Mouse (Mus musculus): ENCODE measurements around the gene Mypop.

The Mypop gene

GRCm38 (mm10) chr7:18990601-18991295 is at the start of gene Mypop:
Gene Mypop (plus strand): TSS chr7:18991245.
- DNase-seq (ENCODE audit: low read depth) = peak; percentile 100

DNA sequence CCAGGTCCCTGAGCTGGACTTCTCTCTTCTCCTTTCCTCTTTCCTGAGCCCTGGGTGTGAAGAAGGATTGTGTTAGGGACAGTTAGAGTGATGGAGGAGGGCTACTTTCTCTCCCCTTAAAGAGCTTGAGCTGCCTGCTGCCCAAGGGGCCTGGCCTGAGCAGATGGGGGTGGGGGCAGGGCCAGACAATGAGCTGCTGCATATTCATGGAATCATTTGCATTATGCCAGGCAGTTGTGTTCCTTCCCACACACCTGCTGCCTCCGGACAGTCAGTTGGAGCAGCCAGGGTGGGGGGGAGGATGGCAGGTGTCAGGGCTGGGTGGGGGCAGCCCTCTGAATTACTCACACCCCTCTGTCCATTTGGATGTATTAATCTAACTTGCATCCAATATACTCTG is 48.7 kb upstream of the Mypop start:
- no peak for DNase-seq (ENCODE audit: low read depth)

DNA sequence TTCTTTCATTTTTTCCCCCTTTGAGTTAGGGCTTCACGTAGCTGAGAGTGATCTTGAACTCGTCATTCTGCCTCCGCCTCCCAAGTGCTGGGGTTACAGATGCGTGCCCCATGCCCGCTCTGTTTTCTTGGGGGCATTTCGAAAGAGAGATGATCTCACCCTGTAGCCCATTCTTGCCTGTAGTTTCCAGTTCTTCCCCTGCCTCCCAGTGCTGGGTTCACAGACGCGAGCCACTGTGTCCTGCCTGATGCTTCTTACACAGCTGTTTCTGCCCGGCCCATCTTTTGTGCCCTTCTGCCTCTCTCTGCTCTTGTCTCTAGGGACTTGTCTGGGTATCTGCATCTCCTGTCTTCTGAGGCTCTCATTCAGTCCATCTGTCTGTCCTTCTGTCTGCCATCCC is 48.2 kb upstream of the Mypop start:
- no peak for DNase-seq (ENCODE audit: low read depth)

- no peak for DNase-seq (ENCODE audit: low read depth)
Measured at GRCm38 (mm10) chr7:18948151-18948550, 42.9 kb upstream of the Mypop start.

GRCm38 (mm10) chr7:18949781-18950522 is 41.1 kb upstream of the Mypop start:
- DNase-seq (ENCODE audit: low read depth) = no peak

DNA sequence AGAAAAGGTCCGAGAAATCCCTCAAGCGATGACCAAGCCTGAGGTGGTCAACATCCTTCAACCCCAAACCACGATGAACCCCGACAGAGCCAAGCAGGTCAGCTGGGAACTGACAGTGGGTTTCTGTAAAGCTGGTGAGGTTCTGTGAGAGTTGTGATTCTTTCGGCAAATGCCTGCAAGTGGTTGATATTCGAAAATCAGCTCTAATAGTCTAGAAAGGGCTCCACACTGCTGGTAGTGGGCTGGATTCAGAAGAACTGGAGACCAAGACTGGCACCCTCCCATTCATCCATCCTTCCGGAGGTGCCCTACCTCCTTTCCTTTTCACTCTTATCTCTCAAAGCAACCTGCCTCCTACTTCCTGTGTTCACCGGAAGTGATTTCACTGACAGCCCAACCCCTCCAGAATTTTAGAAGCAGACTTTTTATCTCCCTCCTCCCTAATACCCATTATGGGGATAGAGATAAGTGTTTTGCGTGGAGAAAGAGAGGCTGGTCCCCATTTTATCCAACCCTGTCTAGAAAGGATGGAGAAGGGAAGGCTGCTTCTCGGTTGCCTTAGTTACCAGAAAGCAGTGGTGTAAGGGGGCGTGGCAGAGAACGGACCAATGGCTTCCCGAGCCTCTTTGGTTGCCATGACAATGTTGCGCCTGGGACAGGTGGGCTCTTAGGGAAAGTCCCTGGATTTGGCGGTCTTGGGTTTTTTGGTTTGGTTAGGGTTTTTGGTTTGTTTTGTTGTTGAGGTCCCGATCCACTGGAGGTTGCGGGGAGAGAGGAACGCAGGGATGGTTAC is 40.3 kb upstream of the Mypop start:
- DNase-seq (ENCODE audit: low read depth) = no peak

DNA sequence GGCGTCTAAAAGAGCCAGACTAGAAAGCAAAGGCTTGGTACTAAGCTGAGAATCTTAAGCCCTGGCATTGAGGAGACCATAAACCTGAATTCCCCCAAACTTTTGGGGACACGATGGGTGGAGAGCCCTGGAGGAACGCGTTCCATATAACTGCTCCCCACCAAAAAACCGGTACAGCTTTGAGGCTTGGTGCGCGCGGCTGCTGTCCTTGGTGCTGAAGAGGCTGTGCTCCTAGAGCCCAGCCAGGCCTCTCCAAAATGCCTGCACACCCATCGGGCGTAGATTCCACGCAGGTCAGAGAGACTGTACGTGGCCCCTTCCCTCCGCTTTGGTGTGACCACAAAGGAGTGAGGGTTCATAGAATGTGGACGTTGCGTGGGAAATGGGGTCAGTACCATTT is 39.6 kb upstream of the Mypop start:
- peak; percentile 33 for DNase-seq (ENCODE audit: low read depth)

DNA sequence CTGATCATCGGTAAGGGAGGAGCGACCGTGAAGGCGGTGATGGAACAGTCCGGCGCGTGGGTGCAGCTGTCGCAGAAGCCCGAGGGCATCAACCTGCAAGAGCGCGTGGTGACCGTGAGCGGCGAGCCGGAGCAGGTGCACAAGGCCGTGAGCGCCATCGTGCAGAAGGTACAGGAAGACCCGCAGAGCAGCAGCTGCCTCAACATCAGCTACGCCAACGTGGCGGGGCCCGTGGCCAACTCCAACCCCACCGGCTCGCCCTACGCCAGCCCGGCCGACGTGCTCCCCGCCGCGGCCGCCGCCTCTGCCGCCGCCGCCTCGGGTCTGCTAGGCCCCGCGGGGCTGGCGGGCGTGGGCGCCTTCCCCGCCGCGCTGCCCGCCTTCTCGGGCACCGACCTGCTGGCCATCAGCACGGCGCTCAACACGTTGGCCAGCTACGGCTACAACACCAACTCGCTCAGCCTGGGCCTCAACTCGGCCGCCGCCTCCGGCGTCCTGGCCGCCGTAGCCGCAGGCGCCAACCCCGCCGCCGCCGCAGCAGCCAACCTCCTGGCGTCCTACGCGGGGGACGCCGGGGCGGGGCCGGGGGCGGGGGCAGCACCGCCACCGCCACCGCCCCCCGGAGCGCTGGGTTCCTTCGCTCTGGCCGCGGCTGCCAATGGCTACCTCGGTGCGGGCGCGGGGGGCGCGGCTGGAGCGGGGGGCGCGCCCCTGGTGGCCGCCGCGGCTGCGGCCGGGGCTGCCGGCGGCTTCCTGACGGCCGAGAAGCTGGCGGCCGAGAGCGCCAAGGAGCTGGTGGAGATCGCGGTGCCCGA is 33.3 kb upstream of the Mypop start:
- peak; percentile 36 for DNase-seq (ENCODE audit: low read depth)

DNA sequence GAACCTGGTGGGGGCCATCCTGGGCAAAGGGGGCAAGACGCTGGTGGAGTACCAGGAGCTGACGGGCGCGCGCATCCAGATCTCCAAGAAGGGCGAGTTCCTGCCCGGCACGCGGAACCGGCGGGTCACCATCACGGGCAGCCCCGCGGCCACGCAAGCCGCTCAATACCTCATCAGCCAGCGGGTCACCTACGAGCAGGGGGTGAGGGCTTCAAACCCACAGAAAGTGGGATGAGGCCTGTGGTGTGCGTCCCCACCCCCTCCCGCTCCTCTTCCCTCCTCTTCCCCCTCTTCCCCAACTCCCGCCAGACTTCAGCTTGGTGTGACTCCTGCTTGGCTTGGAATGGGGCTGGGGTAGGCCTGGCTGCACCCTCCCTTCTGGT is 32.7 kb upstream of the Mypop start:
- no peak for DNase-seq (ENCODE audit: low read depth)

DNA sequence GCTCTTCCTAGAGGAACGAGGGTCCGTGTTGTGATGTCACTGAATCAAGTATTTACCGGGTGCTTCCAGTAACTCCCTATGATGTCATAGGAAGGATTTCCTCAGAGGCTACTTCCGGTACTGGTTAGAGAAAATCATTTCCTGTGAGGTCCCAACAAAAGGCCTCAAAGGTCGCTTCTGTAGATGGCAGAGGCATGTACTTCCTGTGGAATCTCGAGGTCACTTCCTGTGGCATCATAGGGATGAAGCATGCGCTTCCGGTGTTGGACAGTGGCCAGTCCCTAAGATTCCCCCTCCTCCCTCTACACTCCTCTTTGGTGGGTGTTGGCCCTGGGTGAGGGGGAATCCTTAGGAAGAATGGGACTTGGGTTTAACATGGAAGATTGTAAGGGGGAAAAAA is 31.6 kb upstream of the Mypop start:
- no peak for DNase-seq (ENCODE audit: low read depth)

DNA sequence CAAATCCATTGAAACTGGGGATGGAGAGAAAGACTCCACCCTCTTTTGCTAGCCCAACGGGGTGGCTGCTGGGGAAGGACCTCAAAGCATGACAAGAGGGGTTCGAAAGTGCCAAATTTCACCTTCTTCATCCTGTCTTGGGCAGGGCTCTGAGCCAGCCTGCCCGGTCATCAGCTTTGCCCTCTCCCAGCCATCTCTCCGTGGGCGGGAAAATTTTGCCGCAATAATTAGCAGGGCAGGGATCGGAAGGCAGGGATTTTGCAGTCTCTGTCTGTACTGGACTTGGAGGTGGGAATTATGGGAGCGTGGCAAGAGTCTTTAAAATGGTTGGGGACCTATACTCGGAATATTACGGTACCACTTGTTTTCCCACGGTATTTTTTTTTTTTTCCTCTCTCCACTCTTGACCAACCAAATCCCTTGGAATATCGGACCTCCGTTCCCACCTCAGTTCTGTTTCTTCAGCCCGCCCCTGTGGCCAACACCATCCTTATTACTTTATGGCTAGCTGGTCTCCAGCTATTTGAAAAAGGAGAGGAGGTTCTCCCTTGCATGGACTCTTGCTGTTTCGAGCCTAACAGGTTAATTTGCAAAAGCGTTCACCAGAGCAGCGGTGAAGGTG is 28.8 kb upstream of the Mypop start:
- no peak for DNase-seq (ENCODE audit: low read depth)

GRCm38 (mm10) chr7:18962795-18963194 is 28.2 kb upstream of the Mypop start:
- no peak for DNase-seq (ENCODE audit: low read depth)

DNA sequence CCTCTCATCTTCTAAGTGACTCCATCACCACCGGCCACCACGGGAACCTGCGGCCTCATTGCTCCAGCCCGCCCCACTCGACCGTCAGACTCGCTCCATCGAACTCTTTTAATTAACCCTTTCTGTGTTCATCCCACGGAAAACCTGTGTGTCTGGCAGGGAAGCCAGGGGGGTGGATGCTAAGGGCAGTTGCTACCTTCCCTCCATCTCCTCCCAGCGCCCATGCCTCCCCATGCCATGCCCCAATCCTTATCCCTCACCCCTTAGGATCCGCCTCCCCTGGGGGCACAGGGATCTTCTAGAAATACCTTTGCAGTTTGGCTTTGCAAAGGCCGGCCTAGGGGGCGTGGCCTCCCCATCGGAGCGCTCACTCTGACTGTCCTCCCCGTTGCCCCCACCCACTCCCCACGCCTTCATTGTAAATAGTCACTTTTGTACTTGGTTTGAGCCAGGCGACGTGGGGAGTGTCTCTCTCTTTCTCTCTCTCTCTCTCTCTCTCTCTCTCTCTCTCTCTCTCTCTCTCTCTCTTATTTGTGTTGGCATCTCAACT is 27.7 kb upstream of the Mypop start:
- DNase-seq (ENCODE audit: low read depth) = no peak

GRCm38 (mm10) chr7:18965312-18965711 is 25.7 kb upstream of the Mypop start:
- DNase-seq (ENCODE audit: low read depth) = no peak

DNA sequence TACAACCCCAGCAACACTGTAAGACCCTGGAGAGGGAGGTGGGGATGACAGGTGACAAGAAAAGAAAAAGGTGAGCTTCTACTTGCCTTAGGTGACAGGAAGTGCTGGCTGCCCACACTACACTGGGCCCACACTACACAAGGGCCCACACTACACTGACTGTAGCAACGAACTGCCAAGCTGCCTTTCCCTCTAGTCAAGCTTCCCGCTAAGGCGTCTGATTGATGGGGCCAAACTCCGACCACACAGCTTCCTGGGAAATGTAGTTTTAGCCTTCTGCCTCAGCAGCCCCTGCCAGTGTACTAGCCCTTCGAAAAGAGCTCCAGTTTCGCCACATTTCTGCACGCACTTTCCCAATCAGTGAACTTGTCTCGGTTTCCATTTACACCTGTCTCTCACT is 23.4 kb upstream of the Mypop start:
- DNase-seq (ENCODE audit: low read depth) = no peak

DNA sequence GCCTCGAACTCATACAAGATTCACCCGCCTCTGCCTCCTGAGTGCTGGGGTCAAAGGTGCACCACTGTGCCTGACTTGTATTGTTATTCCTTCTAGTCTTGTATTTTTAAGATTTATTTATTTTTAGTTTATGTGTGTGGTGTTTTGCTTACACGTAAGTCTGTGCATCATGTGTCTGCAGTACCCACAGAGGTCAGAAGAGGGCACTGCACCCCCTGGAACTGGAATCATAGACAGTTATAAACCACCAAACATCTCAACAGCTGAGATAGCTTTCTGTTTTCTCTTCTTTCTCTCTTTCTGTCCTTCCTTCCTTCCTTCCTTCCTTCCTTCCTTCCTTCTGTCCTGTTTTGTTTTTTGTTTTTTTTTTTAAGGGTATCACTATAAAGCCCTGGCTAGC is 20.1 kb upstream of the Mypop start:
- DNase-seq (ENCODE audit: low read depth) = no peak

GRCm38 (mm10) chr7:18978381-18978780 is 12.7 kb upstream of the Mypop start:
- DNase-seq (ENCODE audit: low read depth) = no peak

DNA sequence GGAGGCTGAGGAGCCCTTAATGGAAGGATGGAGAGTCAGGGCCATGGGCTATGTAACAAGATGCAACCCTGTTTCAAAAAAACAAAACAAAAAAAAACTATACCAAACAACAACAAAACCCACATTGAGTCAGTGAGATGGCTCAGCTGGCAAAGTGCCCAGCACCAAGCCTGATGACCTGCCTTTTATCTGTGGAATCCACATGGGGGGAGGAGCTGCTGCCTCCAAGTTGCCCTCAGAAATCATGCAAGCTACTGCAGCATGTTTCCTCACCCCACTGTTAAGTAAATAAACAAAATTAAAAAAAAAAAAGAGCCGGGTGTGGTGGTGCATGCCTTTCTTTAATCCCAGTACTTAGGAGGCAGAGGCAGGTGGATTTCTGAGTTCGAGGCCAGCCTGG is 4.5 kb upstream of the Mypop start:
- DNase-seq (ENCODE audit: low read depth) = no peak

- no peak for DNase-seq (ENCODE audit: low read depth)
Measured at GRCm38 (mm10) chr7:18987100-18987499, 3.9 kb upstream of the Mypop start, which contains the start of gene Nanos2. Gene Nanos2 (plus strand): TSS chr7:18987400.

GRCm38 (mm10) chr7:18987747-18988146 is 3.3 kb upstream of the Mypop start:
- DNase-seq (ENCODE audit: low read depth) = no peak

DNA sequence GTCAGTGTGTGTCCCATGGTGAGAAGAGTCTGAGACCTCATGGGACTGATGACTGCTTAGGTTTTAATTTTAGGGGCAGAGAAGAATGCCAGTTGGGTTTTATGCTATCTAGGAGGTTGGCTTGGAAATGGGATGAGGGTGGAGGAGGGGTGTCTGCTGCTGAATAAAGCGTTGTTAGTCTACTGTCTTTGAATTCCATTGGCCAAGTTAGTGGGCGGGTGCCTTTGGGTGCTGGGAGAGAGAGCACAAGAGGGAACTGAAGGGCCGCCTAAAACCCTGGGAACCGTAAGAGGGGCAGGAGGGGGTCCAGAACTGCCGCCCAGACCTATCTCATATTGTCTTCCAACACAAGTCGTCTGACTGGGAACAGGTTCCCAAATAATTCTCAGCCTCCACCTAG is 2.3 kb upstream of the Mypop start:
- DNase-seq (ENCODE audit: low read depth) = no peak
